Mouse (Mus musculus) CH12.LX (cell line): ENCODE measurements around the gene Rarg.

Experiments used
- CTCF ChIP-seq, 2 experiments: IDR thresholded peaks in 1 of 2; conservative IDR thresholded peaks in 1 of 2; 2 replicates each; pipeline ENCODE4 v1.5.1; 2011 to 2012; ENCODE audit warnings: low read depth in 2 of 2, low read length in 2 of 2, improper control_type of control experiment in 1 of 2, inconsistent platforms in 1 of 2, mild to moderate bottlenecking in 1 of 2, moderate library complexity in 1 of 2
- EP300 ChIP-seq: IDR thresholded peaks from 2 replicates; pipeline ENCODE4 v1.6.1; 2011; ENCODE audit warnings: low read length, improper control_type of control experiment
- JUN ChIP-seq: IDR thresholded peaks from 2 replicates; pipeline ENCODE4 v1.6.1; 2011; ENCODE audit warnings: low read depth, mild to moderate bottlenecking, low read length, improper control_type of control experiment, moderate library complexity; ENCODE audit not compliant: insufficient read depth
- KAT2A ChIP-seq: IDR thresholded peaks from 2 replicates; pipeline ENCODE4 v1.6.1; 2012; ENCODE audit warnings: low read length, improper control_type of control experiment, inconsistent platforms; ENCODE audit not compliant: insufficient replicate concordance
- MAX ChIP-seq: IDR thresholded peaks from 2 replicates; pipeline ENCODE4 v1.6.1; 2011; ENCODE audit warnings: low read length, improper control_type of control experiment
- MAZ ChIP-seq: IDR thresholded peaks from 2 replicates; pipeline ENCODE4 v1.6.1; 2012; ENCODE audit warnings: low read depth, mild to moderate bottlenecking, inconsistent platforms, low read length, improper control_type of control experiment, moderate library complexity
- MYC ChIP-seq: IDR thresholded peaks from 2 replicates; pipeline ENCODE4 v1.6.1; 2011; ENCODE audit warnings: low read depth, mild to moderate bottlenecking, improper control_type of control experiment, low read length
- PAX5 ChIP-seq: IDR thresholded peaks from 2 replicates; pipeline ENCODE4 v1.6.1; 2012; ENCODE audit warnings: low read length, inconsistent platforms, mixed read lengths
- POLR2A ChIP-seq: IDR thresholded peaks from 2 replicates; pipeline ENCODE4 v1.6.1; 2011; ENCODE audit warnings: low read depth, mild to moderate bottlenecking, improper control_type of control experiment, low read length
- SMC3 ChIP-seq: IDR thresholded peaks from 2 replicates; pipeline ENCODE4 v1.6.1; 2011; ENCODE audit warnings: low read depth, low read length, improper control_type of control experiment
- USF2 ChIP-seq: conservative IDR thresholded peaks from 2 replicates; pipeline ENCODE4 v1.6.1; 2011; ENCODE audit warnings: low read depth, low read length, improper control_type of control experiment
- ZMIZ1 ChIP-seq: IDR thresholded peaks from 2 replicates; pipeline ENCODE4 v1.6.1; 2012; ENCODE audit warnings: low read depth, mild to moderate bottlenecking, inconsistent platforms, low read length, improper control_type of control experiment
- ZNF384 ChIP-seq: IDR thresholded peaks from 2 replicates; pipeline ENCODE4 v1.6.1; 2012; ENCODE audit warnings: low read depth, low read length, improper control_type of control experiment, inconsistent platforms

DNA sequence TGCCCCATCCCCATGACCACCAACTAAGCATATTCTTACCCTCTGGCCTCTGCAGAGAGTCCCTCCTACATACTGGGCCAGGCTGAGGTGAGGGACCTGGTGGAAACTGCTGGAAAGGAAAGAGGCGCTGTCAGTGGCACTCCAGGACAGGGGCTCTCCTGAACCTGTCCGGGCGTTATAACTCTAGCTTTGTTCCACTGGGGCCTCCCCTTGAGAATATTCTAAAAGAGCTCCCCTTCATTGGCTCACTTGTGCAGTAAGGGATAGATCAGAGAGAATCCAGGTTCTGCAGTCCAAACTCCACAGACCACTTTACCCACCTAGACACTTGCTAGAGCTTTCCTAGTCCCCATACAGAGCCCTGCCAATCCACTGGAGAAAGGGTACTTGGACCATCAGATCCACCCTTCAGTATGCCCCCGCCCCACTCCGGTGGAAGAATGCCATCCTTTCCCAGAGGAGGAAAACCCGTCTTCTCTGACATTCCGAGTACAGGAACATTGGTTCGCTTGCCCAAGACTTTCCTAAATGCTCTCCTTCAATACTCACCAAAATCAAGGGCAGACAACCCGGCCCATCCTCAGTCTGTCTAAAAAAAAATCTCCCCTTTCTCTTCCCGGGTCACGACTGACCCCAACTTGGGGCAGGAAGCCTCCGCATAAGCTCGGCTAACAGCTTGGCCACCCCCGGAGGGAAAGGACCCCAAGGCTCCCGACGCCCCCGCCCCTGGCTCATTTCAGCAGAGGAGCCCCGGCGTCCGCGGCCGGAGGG, 701 bp downstream of the Rarg start:
- TF ChIP-seq CTCF (conservative IDR thresholded peaks at IDR 0.05 in 1 of 2, IDR thresholded peaks at IDR 0.05 in 1 of 2; ENCODE audit: low read depth in 2 of 2, low read length in 2 of 2) = no peak
- TF ChIP-seq MYC = no peak
- no peak for TF ChIP-seq ZMIZ1
- no peak for TF ChIP-seq EP300
- TF ChIP-seq SMC3 = no peak
- no peak for TF ChIP-seq ZNF384
- no peak for TF ChIP-seq MAX
- TF ChIP-seq USF2 = no peak
- no peak for TF ChIP-seq KAT2A
- TF ChIP-seq PAX5 = no peak
- TF ChIP-seq POLR2A = no peak
- TF ChIP-seq MAZ = no peak
- TF ChIP-seq JUN = no peak
